Mouse (Mus musculus): Measurements from ENCODE around the gene Igfn1. TPM values are rescaled to one million over a fixed set of nuclear protein-coding genes. Genes with fewer than 3 reads are reported as not detected.

Igfn1 gene
- polyA plus RNA-seq, 1 experiment from 2014 or later = not detected

GRCm38 (mm10) chr1:136032961-136033360, 26.8 kb upstream of the Igfn1 start:
- no peaks in the 10 kb centered on the region for H3K27me3 ChIP-seq
- H3K9ac ChIP-seq (replicated peaks) = no peak overlapping the region
- no peak for ATAC-seq (ENCODE audit: low FRiP score, low read depth)
- no peaks in the 10 kb centered on the region for H3K9me3 ChIP-seq
- WGBS = 58% methylated on average over 7 of the region's 7 CpGs
- peaks cover 11% of the 10 kb centered on the region; the same call in 1 of the 2 replicates for H3K4me1 ChIP-seq
- H3K36me3 ChIP-seq = peaks cover 70% of the 10 kb centered on the region
- no peak overlapping the region for H3K27ac ChIP-seq (replicated peaks)
- no peak overlapping the region for H3K4me3 ChIP-seq
- no peak overlapping the region for H3K4me2 ChIP-seq (replicated peaks)

- Histone ChIP-seq H3K27ac (replicated peaks) (no peak overlapping the region), H3K4me2 (replicated peaks) (no peak overlapping the region), H3K9ac (replicated peaks) (no peak overlapping the region), H3K27me3 (no peaks in the 10 kb centered on the region), H3K4me1 (peaks cover 11% of the 10 kb centered on the region; the same call in 1 of the 2 replicates), H3K9me3 (no peaks in the 10 kb centered on the region), H3K36me3 (peaks cover 83% of the 10 kb centered on the region), H3K4me3 (no peak overlapping the region)
- 84% methylated on average over 7 of the region's 8 CpGs for WGBS
- no peak for ATAC-seq (ENCODE audit: low FRiP score, low read depth)
Measured at GRCm38 (mm10) chr1:136031697-136032096, 25.6 kb upstream of the Igfn1 start.

GRCm38 (mm10) chr1:136030201-136030600, 24.1 kb upstream of the Igfn1 start:
- ATAC-seq (ENCODE audit: low FRiP score, low read depth) = no peak
- 27% methylated on average over 7 of the region's 7 CpGs for WGBS
- Histone ChIP-seq H3K4me3 (no peak overlapping the region), H3K9ac (replicated peaks) (0 out of 2 replicates have a peak overlapping the region, but pooled peaks have one; percentile 11), H3K4me1 (peaks cover 11% of the 10 kb centered on the region; the same call in 1 of the 2 replicates), H3K27ac (replicated peaks) (peak overlapping the region; percentile 54), H3K9me3 (no peaks in the 10 kb centered on the region), H3K27me3 (no peaks in the 10 kb centered on the region), H3K4me2 (replicated peaks) (no peak overlapping the region), H3K36me3 (peaks cover 91% of the 10 kb centered on the region)

GRCm38 (mm10) chr1:136018390-136019189, 12.4 kb upstream of the Igfn1 start:
- 7% methylated on average over 24 of the region's 24 CpGs for WGBS
- Histone ChIP-seq H3K4me3 (peak overlapping the region; percentile 86), H3K4me2 (replicated peaks) (peak overlapping the region; percentile 95), H3K9ac (replicated peaks) (peak overlapping the region; percentile 86), H3K9me3 (no peaks in the 10 kb centered on the region), H3K4me1 (peaks cover 15% of the 10 kb centered on the region), H3K27me3 (no peaks in the 10 kb centered on the region), H3K27ac (replicated peaks) (peak overlapping the region; percentile 64), H3K36me3 (peaks cover 35% of the 10 kb centered on the region)
- ATAC-seq (ENCODE audit: low FRiP score, low read depth) = peak; percentile 35; the same call in 1 of the 2 replicates

- WGBS = under 1% methylated on average over 22 of the region's 22 CpGs
- Histone ChIP-seq H3K9ac (replicated peaks) (peak overlapping the region; percentile 86), H3K4me3 (peak overlapping the region; percentile 86), H3K27ac (replicated peaks) (peak overlapping the region; percentile 64), H3K4me2 (replicated peaks) (peak overlapping the region; percentile 95), H3K36me3 (peaks cover 28% of the 10 kb centered on the region), H3K9me3 (no peaks in the 10 kb centered on the region), H3K4me1 (peaks cover 15% of the 10 kb centered on the region), H3K27me3 (no peaks in the 10 kb centered on the region)
- ATAC-seq (ENCODE audit: low FRiP score, low read depth) = peak; percentile 99
Measured at GRCm38 (mm10) chr1:136017907-136018313, 11.8 kb upstream of the Igfn1 start.

GRCm38 (mm10) chr1:136017307-136017706, 11.2 kb upstream of the Igfn1 start:
- WGBS = 59% methylated on average over 2 of the region's 2 CpGs
- 0 out of 2 replicates have a peak overlapping the region, but pooled peaks have one; percentile 64 for H3K27ac ChIP-seq (replicated peaks)
- H3K4me3 ChIP-seq = no peak overlapping the region

GRCm38 (mm10) chr1:136014796-136015502, 8.8 kb upstream of the Igfn1 start:
- no peak overlapping the region for H3K27ac ChIP-seq (replicated peaks)
- 86% methylated on average over 2 of the region's 2 CpGs for WGBS
- no peak overlapping the region for H3K9ac ChIP-seq (replicated peaks)
- no peak overlapping the region for H3K4me2 ChIP-seq (replicated peaks)
- H3K4me3 ChIP-seq = no peak overlapping the region
- no peaks in the 10 kb centered on the region for H3K9me3 ChIP-seq
- 0 out of 2 replicates have a peak, but pooled peaks cover 3% of the 10 kb centered on the region for H3K36me3 ChIP-seq
- H3K27me3 ChIP-seq = 0 out of 2 replicates have a peak, but pooled peaks cover 8% of the 10 kb centered on the region
- peaks cover 15% of the 10 kb centered on the region for H3K4me1 ChIP-seq
- no peak for ATAC-seq (ENCODE audit: low FRiP score, low read depth)

More at GRCm38 (mm10) chr1:136017307-136017706, 11.2 kb upstream of the Igfn1 start:
- peaks cover 22% of the 10 kb centered on the region for H3K36me3 ChIP-seq
- no peak; the same call in 1 of the 2 replicates for ATAC-seq (ENCODE audit: low FRiP score, low read depth)
- H3K9me3 ChIP-seq = no peaks in the 10 kb centered on the region
- H3K4me1 ChIP-seq = peaks cover 15% of the 10 kb centered on the region
- no peaks in the 10 kb centered on the region for H3K27me3 ChIP-seq
- H3K4me2 ChIP-seq (replicated peaks) = peak overlapping the region; percentile 95; the same call in 1 of the 2 replicates
- H3K9ac ChIP-seq (replicated peaks) = 0 out of 2 replicates have a peak overlapping the region, but pooled peaks have one; percentile 20

- H3K9me3 ChIP-seq = no peaks in the 10 kb centered on the region
- H3K27me3 ChIP-seq = peaks cover 18% of the 10 kb centered on the region; the same call in 1 of the 2 replicates
- H3K36me3 ChIP-seq = no peaks in the 10 kb centered on the region
- no peak overlapping the region for H3K27ac ChIP-seq (replicated peaks)
- H3K4me2 ChIP-seq (replicated peaks) = no peak overlapping the region
- no peak for ATAC-seq (ENCODE audit: low FRiP score, low read depth)
- no peak overlapping the region for H3K9ac ChIP-seq (replicated peaks)
- H3K4me3 ChIP-seq = no peak overlapping the region
- WGBS = 82% methylated on average over 4 of the region's 4 CpGs
- peaks cover 4% of the 10 kb centered on the region for H3K4me1 ChIP-seq
Measured at GRCm38 (mm10) chr1:136013513-136013912, 7.4 kb upstream of the Igfn1 start.

- no peak overlapping the region for H3K4me3 ChIP-seq
- no peak overlapping the region for H3K27ac ChIP-seq (replicated peaks)
- H3K9me3 ChIP-seq = no peaks in the 10 kb centered on the region
- no peak overlapping the region for H3K9ac ChIP-seq (replicated peaks)
- no peak for ATAC-seq (ENCODE audit: low FRiP score, low read depth)
- H3K36me3 ChIP-seq = no peaks in the 10 kb centered on the region
- peaks cover 9% of the 10 kb centered on the region for H3K4me1 ChIP-seq
- peaks cover 41% of the 10 kb centered on the region for H3K27me3 ChIP-seq
- H3K4me2 ChIP-seq (replicated peaks) = no peak overlapping the region
- 86% methylated on average over 4 of the region's 4 CpGs for WGBS
Measured at GRCm38 (mm10) chr1:136010247-136010646, 4.1 kb upstream of the Igfn1 start.

- Histone ChIP-seq H3K4me2 (replicated peaks) (peak overlapping the region; percentile 78), H3K27ac (replicated peaks) (no peak overlapping the region), H3K36me3 (no peaks in the 10 kb centered on the region), H3K9me3 (no peaks in the 10 kb centered on the region), H3K27me3 (peaks cover 47% of the 10 kb centered on the region), H3K4me1 (peaks cover 9% of the 10 kb centered on the region), H3K9ac (replicated peaks) (no peak overlapping the region), H3K4me3 (peak overlapping the region; percentile 46)
- no peak for ATAC-seq (ENCODE audit: low FRiP score, low read depth)
- WGBS = 21% methylated on average over 8 of the region's 8 CpGs
Measured at GRCm38 (mm10) chr1:136008159-136008533, 2.0 kb upstream of the Igfn1 start.

GRCm38 (mm10) chr1:136007211-136008158, 1.3 kb upstream of the Igfn1 start, which contains the start of gene Tmem9:
Gene Tmem9, plus strand, starts transcription at chr1:136008150.
- H3K27ac ChIP-seq (replicated peaks) = no peak within 1 kb of the TSS
- no peaks in the 10 kb centered on the region for H3K36me3 ChIP-seq
- H3K27me3 ChIP-seq = peaks cover 47% of the 10 kb centered on the region
- peak; percentile 86 for ATAC-seq (ENCODE audit: low FRiP score, low read depth)
- H3K9ac ChIP-seq (replicated peaks) = peak within 1 kb of the TSS; percentile 51; the same call in 1 of the 2 replicates
- H3K4me1 ChIP-seq = peaks cover 9% of the 10 kb centered on the region
- peak within 1 kb of the TSS; percentile 78 for H3K4me2 ChIP-seq (replicated peaks)
- under 1% methylated on average over 37 of the region's 37 CpGs for WGBS
- no peaks in the 10 kb centered on the region for H3K9me3 ChIP-seq
- peak within 1 kb of the TSS; percentile 46 for H3K4me3 ChIP-seq
